Mouse (Mus musculus) olfactory bulb, adult 2 months (tissue): ENCODE data around the gene Zfp579.

Source experiments
- CTCF ChIP-seq: fragments of 200-500 bp; IDR thresholded peaks from 2 replicates; pipeline ENCODE4 v1.5.1; 2012; ENCODE audit warnings: low read depth, mild to moderate bottlenecking, low read length, moderate library complexity; ENCODE audit not compliant: insufficient read depth
- POLR2A ChIP-seq: fragments of 200-500 bp; IDR thresholded peaks from 2 replicates; pipeline ENCODE4 v1.6.1; 2012; ENCODE audit warnings: mild to moderate bottlenecking, low read depth, low read length, moderate library complexity; ENCODE audit not compliant: insufficient read depth

DNA sequence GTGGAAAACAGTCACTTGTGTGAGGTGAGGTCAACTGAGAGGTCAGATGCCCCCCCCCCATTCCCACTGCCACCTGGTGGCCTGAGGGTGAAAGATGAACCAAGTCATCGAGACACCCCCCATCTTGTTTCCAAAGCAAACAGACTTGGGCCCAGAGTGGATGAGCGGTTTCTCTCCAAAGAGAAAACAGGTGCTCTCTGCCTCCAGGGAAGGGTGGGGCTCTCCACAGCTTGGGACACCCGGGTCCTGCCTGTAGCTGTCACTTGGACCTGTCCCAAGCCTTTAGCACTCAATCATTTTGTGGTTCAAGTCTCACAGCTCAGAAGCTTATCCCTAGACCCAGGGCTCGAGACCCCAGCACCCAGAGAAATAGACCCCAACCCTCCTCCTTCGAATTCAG lies 32.4 kb downstream of the Zfp579 start:
- TF ChIP-seq CTCF, result no peak
- TF ChIP-seq POLR2A, result no peak
